Mouse (Mus musculus): Measurements from ENCODE around the gene Fpr3.
"Not testable (repeated sequence)": the region's sequence is repeated elsewhere in the genome, so short reads cannot be mapped to it uniquely, and the experiment has no call there.

The Fpr3 gene

GRCm38 (mm10) chr17:17883840-17884239, 3.8 kb upstream of the Fpr3 start, which contains the start of gene Fpr1:
Gene Fpr1, minus strand, starts transcription at chr17:17883940.
- DNase-seq (ENCODE audit: low spot score): no peak

- peak; percentile 59 for DNase-seq (ENCODE audit: low spot score)
These were observed 2.2 kb downstream of the Fpr3 start for GRCm38 (mm10) chr17:17889732-17890425.

GRCm38 (mm10) chr17:17896039-17896438, 8.4 kb downstream of the Fpr3 start:
- DNase-seq (ENCODE audit: low spot score): peak; percentile 88

- DNase-seq (ENCODE audit: low spot score): peak; percentile 51
These were observed 11.6 kb downstream of the Fpr3 start for GRCm38 (mm10) chr17:17899268-17899667.

- DNase-seq (ENCODE audit: low spot score): no peak
These were observed 13.1 kb downstream of the Fpr3 start for GRCm38 (mm10) chr17:17900768-17901167.

GRCm38 (mm10) chr17:17909636-17910421, 22.2 kb downstream of the Fpr3 start:
- no peak for DNase-seq (ENCODE audit: low spot score)

GRCm38 (mm10) chr17:17912618-17913017, 25.0 kb downstream of the Fpr3 start:
- not testable (repeated sequence) for DNase-seq (ENCODE audit: low spot score)

GRCm38 (mm10) chr17:17917376-17917775, 29.7 kb downstream of the Fpr3 start:
- no peak for DNase-seq (ENCODE audit: low spot score)

- no peak for DNase-seq (ENCODE audit: low spot score)
These were observed 30.1 kb downstream of the Fpr3 start for GRCm38 (mm10) chr17:17917782-17918181.

- peak; percentile 23 for DNase-seq (ENCODE audit: low spot score)
These were observed 85.8 kb downstream of the Fpr3 start for GRCm38 (mm10) chr17:17973443-17973842.

- DNase-seq (ENCODE audit: low spot score): not testable (repeated sequence)
These were observed 93.6 kb downstream of the Fpr3 start for GRCm38 (mm10) chr17:17981232-17981631.

GRCm38 (mm10) chr17:18004752-18005151, 117.1 kb downstream of the Fpr3 start:
- DNase-seq (ENCODE audit: low spot score): no peak

Measured in adipocyte (in vitro differentiated cells).